Mouse (Mus musculus) megakaryocyte progenitor cell, adult 5-6 weeks (primary cell): ENCODE measurements around the gene Cd33. TPM values are rescaled to one million over a fixed set of nuclear protein-coding genes. Genes with fewer than 3 reads are reported as not detected.

Experiments used
- ATAC-seq: replicated peaks from 2 replicates; pipeline ENCODE4 v1.8.0; 2016; ENCODE audit warnings: mild to moderate bottlenecking, moderate TSS enrichment, inconsistent platforms; ENCODE audit not compliant: poor library complexity
- total RNA-seq, 2 experiments: library from RNA; stranded (forward) in 1 of 2; stranded (reverse) in 1 of 2; fragments of 157-497, 149-512 nt in 1 of 2; fragments of 200-1000 nt in 1 of 2; gene quantifications; 2 replicates each; pipeline versions ENCODE4 v1.2.3 to v1.2.4; 2015 to 2017

Gene Cd33
- total RNA-seq (2015) (6.5 and 9.1 TPM in 2 replicates), total RNA-seq (2017) (4.2 and 4.9 TPM in 2 replicates)

DNA sequence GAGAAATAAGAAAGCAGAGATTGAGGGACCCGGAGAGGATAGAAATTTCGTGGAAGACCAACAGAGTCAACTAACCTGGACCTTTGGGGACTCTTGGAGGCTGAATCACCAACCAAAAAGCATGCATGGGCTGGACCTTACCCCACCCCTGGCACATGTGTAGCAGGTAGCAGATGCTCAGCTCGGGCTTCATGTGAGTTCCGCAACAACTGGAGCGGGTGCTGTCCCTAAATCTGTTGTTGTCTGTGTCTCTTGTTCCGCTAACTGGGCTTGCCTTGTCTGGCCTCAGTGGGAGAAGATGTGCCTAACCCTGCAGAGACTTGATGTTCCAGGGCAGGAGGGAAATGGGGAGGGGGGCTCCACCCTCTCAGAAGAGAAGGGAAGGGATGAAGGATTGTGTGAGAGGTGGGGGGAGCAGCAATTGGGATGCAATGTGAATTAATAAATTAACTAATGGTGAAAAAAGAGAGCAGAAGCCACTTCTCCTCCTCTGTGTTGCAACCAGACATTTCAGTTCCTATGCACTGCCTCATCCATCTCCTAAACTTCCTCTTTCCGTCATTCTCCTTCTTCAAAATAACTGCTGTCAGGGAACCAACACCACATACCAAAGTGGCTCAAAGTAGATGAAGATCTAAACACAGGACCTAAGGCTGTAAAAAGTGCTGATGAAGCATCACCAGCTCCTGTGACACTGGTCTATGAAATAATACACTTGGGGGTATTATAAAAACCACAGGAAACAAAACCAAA lies at the start of gene Cd33:
Gene Cd33, minus strand, starts transcription at position 204 of the 753 bp plus-strand sequence.
- peak; percentile 76 for ATAC-seq

DNA sequence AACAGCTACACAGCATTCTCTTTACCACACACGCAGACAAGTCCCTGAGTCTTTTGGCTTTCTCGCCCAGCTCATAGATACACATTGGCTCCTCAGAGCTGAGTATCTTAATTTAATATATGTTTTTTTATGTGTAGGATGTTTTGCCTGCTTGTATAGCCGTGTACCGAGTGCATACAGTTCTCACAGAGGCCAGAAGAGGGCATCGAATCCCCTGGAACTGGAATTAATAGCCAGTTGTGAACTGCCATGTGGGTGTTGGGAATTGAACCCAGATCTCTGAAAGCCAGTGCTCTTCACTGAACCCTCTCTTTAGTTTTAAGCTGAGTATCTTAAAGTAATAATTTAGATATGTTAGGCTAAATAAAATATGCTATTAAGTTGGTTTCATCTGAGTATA lies 40.6 kb upstream of the Cd33 start:
- ATAC-seq = 0 out of 2 replicates have a peak, but pooled peaks have one; percentile 49

DNA sequence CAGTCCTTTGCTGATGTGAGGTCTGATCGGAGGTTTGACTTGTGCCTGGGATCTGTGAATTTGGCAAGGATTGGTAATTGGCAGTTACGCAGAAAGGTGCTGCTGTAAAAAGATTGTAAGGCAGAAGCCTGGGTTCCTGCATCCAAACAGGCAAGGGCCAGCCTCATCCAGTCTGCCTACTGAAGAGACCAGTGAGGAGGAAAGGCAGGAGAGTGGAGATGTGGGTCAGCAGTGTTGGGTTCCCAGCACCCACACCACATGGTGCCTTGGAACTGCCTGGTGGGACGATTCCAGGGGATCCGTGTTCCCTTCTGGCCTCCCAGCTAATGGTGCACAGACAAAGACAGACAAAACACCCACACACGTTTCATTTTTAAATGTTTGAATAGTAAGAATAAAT lies 36.3 kb upstream of the Cd33 start:
- no peak for ATAC-seq

DNA sequence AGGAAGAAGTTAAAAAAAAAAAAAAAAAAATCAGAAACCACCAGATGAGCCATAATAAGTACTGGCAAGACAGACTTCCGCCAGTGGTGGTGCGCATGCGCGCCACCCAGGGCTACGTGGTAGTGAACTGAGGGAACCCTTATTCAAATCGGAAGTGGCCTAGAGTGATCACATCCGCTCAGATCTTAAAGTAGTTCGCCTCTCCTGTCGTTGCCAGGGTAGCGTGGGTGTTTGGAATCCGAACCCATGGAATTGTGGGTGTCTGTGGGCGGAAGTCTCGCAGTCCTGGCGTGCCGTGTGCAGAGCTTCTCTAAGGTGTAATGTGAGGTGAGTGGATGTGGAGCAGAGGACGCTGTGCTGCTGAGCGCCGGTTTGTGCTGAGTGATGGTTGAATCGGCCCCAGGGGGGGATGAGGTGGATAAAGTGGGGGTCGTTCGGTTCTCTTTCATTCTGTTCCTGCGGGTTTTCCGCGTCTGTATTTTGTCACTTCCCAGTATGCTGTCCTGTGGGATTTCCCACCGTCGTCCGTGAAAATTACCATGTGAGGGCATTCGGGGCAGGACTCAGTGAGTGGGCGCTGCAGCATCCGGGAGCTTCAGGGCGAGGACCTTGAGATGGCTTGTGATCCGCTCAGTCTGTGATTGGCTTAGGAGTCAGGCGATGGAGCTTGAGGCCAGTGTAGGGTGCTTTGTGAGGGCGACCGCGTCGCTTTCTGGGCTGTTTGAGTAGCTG lies 35.4 kb upstream of the Cd33 start, which contains the start of gene Zfp719:
Gene Zfp719, plus strand, starts transcription at position 171 of the 732 bp plus-strand sequence.
- ATAC-seq = peak; percentile 95

DNA sequence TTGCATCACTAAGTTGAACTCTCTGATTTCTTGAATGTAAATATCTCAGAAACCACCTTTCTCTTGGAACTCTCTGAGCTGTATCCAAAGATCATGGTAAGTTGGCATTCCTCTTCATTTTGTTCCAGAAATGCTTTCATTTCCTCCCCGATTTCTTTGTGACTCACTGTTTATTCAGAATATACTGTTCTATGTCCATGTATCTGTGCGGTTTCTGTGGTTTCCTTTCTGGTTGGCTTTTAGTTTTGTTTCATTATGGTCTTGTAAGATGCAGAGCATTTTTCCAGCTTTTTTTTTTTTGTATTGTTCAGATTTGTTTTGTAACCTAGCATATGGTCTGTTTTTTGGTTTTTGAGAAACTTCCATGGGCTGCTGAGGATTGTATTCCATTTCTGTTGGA lies 27.0 kb upstream of the Cd33 start:
- no peak for ATAC-seq

DNA sequence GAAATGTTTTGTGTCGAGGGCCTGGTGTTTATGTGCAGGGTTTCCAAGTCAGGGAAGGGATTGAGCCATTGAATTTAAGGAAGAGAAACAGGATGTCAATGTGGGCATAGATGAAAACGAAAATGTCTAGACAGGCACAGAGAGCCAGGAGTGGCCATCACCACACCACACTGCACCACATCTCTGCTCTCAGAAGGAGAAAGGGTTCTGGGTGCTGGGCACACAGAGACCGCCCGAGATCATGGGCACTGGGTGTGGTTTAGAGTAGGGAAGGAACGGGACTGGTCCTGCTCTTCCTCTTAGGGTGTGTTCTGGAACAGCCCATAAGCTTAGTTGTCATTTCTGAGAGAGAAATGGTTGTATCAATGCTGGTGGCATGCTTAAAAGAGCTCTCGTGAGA lies 19.1 kb upstream of the Cd33 start:
- ATAC-seq = peak; percentile 64

DNA sequence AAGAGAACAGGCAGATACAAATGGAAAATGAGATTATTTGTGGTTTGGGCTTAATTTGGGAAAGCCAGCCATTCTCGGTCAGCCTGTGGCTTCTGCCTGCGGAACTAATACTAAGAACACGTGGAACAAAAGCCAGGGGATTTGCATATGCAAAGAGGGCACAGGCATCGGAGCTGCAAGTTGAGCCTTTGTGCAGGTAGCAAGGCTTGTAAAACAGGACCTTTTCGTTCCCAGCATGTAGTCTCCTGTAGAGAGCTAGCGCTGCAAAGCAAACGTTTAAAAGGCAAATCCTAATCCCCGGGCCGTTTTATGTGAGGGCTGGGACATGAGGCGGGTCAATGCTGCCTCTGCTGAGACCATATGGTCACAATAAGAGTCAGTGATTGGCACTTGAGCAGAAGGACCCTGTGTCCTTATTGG lies 18.4 kb upstream of the Cd33 start:
- ATAC-seq = peak; percentile 30

DNA sequence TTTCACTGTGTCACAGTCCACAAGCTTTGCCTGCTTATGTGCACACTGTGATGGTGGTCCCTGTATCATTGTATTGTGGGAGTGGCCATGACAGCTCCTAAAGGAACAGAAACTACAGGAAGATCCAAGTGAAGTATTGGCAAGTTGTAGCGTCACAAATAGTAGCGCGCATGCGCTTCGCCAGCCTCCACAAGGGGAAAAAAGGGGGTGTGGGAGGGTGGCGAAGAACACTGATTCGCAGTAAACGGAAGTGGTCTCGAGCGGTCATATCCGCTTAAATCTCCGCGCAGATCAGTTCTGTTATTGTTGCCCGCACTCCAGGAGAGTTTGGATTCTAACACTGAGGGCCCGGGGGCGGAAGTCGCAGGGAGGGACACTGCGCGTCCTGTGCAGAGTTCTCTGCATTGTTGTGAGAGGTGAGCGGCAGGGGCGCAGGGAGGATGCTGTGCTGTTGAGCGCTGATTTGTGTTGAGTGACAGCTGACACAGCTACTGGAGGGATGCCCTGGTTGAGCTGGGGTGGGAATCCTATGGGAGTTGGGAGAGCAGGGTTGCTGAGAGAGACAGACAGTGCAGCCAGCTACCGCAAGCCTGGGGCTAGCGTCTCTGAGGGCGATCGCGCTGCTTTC lies 17.9 kb upstream of the Cd33 start, which contains the start of gene Zfp658:
Gene Zfp658, plus strand, starts transcription at position 251 of the 628 bp plus-strand sequence.
- ATAC-seq = peak; percentile 83

DNA sequence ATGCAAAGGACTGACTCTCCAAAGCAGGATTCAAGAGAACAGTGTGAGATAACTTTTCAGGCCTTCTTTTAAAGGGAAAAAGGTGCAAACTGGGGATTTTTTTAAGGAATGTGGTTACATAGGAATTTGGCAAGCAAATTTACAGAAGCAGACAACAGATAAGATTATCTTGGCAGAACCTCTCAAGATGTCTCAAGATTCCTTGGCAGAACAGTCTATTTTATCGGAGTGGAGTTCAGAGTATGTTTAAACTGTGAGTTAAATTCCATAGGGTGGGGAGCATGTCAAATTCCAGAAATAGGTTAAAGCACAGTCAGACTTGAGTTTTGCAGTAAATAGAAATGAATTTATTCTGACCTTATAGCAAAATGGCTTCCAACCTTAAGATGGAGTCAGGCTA lies 12.7 kb upstream of the Cd33 start:
- no peak for ATAC-seq

DNA sequence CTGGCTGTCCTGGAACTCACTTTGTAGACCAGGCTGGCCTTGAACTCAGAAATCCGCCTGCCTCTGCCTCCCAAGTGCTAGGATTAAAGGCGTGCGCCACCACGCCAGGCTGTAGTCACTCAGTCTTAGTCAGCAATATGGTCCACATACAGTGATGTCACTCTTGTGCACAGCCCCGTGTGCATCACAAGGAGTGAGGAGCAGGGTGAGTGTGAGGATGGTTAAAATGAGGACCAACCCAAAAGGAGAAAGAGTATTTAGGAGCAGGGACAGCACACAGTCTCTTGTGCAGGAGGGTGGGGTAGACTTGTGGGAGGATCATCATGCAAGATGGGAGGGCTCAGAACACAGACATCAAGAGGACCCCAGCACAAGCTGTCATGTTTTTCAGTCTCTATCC lies 11.1 kb upstream of the Cd33 start:
- ATAC-seq = no peak

DNA sequence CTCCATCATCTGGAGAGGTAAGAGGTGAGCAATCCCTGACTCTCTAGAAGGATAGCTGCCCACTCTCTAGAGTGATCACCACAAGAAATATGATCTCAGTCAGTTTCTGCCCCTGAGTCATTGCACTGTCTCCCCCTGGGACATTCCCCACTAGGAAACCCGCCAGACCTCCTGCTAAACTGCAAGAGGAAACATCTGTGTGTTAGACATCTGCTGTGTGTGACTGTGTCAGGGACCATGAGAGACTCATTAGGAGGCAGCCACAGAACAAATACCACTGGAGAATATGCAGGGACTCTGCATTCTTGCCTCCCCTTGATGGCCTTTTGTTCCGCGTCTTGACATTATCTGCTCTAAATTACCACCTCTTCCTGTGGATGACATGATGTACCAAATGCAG lies 10.3 kb upstream of the Cd33 start:
- peak; percentile 78 for ATAC-seq

DNA sequence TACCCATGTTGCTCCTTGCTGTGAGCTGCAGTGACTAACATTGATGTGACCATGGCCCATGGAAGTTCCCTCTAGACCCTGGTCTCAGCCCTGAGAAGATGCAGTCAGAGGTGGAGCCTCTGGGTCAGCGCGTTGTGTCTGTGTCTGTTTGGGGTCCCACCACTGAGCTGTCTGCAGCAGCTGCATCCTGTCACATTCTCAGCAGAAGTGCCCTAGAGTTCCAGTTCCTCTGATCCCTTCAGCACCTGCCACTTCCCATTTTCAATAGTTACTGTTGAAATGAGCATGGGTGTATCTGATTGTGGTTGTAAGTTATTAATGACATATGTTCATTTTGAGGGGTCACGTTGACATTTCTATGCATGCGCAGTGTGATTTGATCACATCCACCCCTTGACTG lies 8.9 kb upstream of the Cd33 start:
- ATAC-seq = peak; percentile 83

DNA sequence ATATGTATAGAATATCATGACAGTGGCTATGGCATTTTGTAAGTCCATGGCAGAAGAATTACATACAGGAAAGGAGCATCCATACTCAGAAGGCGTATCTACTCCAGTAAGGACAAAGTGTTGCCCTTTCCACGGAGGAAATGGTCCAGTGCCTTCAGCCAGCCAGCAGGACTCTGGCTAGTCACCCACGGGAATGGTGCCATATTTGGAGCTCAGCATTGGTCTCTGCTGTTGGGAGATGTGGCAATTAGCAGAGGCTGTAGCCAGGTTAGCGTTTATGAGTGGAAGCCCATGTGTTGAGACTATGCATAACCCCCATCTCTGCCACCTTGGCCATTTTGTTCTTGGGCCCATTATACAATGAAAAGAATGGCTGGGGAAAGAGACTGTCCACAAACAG lies 4.0 kb upstream of the Cd33 start:
- no peak for ATAC-seq

DNA sequence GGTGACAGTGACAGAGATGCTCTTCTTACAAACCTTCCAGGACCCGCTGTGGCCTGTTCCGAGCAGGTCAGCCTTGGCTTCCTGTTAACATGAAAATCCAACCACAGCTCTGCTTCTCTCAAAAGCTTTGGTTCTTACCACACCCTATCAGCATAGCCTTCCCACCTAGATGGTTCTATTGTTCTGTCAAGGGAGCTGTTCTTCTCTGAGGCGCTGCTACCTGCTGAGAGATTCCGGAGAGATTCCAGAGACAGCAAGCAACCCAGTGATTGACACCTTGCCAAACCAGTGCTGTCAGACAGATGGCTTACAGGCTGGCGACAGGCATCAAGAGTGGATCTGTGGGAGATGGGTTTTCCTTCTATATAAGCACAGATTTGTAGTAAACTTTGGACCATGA lies 3.4 kb upstream of the Cd33 start:
- no peak for ATAC-seq

DNA sequence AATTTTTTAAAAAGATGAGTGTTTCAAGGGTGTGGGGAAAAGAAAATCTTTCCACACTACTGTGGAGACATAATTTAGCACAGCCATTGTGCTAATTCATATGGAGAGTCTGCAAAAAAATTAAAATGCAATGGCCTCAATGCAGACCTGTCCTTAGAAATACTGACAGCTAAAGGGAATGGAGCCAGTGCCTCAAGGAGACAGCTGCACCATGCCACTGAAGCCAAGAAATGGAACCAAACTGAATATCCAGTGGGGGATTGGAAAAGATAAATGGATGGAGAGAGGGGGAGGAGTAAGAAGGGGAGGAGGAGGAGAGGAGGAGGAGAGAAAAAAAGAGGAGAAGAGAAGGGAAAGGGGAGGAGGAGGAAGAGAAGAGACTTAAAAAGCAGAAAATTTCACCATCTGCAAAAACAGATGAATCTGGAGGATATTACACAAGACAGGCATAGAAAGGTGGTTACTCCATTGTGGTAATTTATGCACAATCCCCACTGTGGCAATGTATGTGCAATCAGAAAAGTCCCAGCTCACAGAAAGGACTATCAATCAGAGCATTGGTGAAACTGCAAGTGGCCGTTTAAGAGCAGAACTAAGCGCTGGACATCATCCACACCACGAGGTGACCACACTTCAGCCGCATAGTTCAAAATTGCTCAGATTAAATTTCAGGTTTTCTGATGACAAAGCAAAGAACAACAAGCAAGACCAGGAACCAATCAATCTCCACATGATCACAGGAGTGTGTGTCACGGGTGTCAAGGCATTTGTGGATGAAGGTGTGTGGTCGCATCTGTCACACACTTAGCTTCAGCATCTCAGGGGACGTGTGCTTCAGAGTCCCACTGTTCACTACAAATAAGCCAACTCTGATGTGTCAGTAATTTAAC lies 1.7 kb upstream of the Cd33 start:
- peak; percentile 81 for ATAC-seq

DNA sequence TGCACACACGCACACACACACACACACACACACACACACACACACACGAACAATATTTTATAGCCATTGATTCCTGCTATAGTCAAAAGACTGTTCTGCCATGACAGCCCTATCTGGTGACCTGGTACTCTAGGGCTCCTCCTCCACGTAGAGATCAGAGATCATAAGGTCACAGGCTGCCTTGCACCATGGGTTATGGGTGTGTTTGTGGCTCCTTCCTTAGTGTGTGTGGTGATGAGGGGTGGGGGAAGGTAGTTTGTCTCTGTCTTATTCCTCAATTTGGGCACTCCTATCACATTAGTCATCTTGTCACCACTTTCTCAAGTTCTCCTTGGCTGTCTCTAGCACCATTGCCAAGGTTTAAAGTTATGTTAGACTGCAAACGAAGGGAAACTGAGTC lies 5.7 kb downstream of the Cd33 start:
- peak; percentile 58 for ATAC-seq

DNA sequence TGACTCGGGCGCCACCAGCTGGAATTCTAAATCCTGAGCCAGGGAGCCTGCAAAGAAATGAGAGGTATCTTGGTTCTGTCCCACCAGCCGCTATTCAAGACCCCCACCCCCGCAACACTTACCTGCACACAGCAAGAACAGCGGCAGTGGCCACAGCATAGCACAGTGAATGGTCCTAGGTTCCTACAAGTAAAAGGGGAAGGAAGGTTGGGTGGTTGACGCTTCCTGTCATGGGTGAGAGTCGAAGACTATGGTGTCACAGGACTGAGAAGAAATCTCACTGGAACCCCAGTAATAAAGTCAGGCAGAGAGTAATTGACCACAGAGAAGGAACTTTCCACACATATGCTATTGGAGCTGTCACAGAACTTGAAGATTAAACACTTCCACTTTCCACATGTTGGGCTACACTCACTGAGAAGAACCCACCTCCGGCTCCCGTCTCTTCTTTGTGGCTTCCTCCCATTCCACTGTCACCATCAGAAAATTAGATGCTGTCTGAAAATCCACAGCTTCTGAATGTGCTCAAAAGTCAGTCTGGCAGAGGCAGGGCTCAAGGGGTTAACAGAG lies 11.2 kb downstream of the Cd33 start:
- peak; percentile 85 for ATAC-seq

DNA sequence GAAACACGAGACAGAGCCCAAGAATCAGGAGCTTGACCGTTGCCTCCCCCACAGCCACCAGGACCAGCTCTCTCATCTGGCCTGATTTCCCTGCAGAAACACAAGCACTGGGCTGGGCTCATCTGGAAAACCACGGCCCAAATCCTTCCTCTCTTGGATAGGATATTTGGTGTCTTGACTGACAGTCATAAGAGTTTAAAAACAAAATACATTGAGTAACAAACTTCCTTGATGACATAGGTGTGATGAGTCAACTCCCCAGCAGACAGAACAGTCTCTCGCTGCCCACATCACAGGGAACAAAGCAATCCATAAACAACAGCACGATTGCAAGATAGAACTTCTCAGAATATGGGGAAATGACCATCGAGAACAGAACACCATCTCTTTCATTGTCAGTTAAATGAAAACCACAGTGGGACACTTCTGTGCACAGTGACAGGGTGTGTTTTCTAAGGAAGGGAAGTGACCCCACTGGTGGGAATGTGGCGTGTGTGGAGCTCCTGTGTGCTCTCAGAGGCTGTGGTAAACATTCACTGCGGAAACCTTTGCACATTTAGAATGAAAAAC lies 13.9 kb downstream of the Cd33 start:
- ATAC-seq = peak; percentile 74

DNA sequence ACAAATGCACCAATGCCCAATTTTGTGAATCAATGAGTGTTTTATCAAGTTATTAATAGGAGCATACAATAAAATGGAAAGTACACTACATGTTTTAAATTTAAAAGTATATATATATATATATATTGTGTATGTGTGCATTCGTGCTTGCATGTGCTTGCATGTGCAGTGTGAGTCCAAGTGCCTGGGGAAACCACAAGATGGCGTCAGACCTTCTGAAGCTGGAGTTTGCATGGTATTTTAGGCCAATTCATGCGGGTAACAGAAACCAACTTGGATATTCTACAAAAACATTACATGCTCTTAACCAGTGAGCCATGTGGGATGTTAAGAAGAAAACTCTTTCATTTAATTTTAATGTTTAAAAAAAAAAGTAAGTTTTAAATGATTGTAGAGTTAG lies 18.9 kb downstream of the Cd33 start:
- ATAC-seq = peak; percentile 64

DNA sequence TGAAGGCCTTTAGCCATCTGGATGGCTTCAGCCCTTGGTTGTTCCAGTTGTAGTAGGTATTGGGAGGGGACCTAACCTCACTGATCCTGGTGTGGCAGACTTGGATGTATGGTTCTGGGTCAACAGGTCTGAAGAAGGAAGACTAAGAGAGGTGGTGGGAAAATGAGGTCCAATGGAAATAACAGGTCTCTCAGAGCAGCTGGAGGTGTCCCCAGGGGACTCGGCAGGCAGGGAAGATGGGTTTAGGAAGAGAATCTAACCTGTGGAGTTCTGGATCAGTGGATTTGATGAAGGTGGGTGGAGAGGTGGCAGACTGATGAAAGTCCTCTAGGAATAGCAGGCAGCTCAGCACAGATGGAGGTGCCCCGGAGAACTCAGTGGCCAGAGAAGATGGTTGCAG lies 21.5 kb downstream of the Cd33 start:
- ATAC-seq = no peak
